Mouse (Mus musculus) heart, postnatal 0 days (tissue): Measurements from ENCODE around the gene Nav2. TPM values are rescaled to one million over a fixed set of nuclear protein-coding genes. Genes with fewer than 3 reads are reported as not detected.

Source experiments
- ATAC-seq: fragments of 200-750 bp; cut with Nextera tagmentation; 2 replicates; pipeline ENCODE4 v1.8.0; 2017; ENCODE audit warnings: low read depth, moderate number of reproducible peaks, moderate library complexity; ENCODE audit not compliant: insufficient read depth
- DNase-seq: peaks from one replicate; pipeline ENCODE4 v3.0.0-alpha.2; 2016; ENCODE audit warnings: low spot score
- H3K27ac ChIP-seq: fragments of 300-500 bp; sonication (generic); 2 replicates; pipeline ENCODE4 v1.5.1; 2014; ENCODE audit warnings: low read depth, mild to moderate bottlenecking
- H3K27me3 ChIP-seq: fragments of 300-500 bp; sonication (generic); 2 replicates; pipeline ENCODE4 v1.6.1; 2014; ENCODE audit warnings: low read length, mixed read lengths; ENCODE audit not compliant: control insufficient read depth, insufficient read depth
- H3K36me3 ChIP-seq: fragments of 300-500 bp; sonication (generic); replicated peaks from 2 replicates; pipeline ENCODE4 v1.6.1; 2014; ENCODE audit warnings: low read length, mixed read lengths; ENCODE audit not compliant: control insufficient read depth, insufficient read depth
- H3K4me1 ChIP-seq: fragments of 300-500 bp; sonication (generic); 2 replicates; pipeline ENCODE4 v1.6.1; 2014; ENCODE audit warnings: antibody characterized with exemption; ENCODE audit not compliant: control insufficient read depth, insufficient read depth
- H3K4me2 ChIP-seq: fragments of 300-500 bp; sonication (generic); 2 replicates; pipeline ENCODE4 v1.6.1; 2014; ENCODE audit warnings: low read depth, mild to moderate bottlenecking, low read length, moderate library complexity
- H3K4me3 ChIP-seq: fragments of 300-500 bp; sonication (generic); 2 replicates; pipeline ENCODE4 v1.5.1; 2014; ENCODE audit warnings: low read depth, low read length
- H3K9ac ChIP-seq: fragments of 300-500 bp; sonication (generic); replicated peaks from 2 replicates; pipeline ENCODE4 v1.6.1; 2014; ENCODE audit warnings: low read depth, low read length, mixed read lengths
- H3K9me3 ChIP-seq: fragments of 300-500 bp; sonication (generic); replicated peaks from 2 replicates; pipeline ENCODE4 v1.6.1; 2016; ENCODE audit warnings: low read length; ENCODE audit not compliant: control insufficient read depth
- CTCF ChIP-seq: IDR thresholded peaks from 2 replicates; pipeline ENCODE4 v1.5.1; 2016; ENCODE audit warnings: antibody characterized with exemption, control low read depth, low read depth
- EP300 ChIP-seq: IDR thresholded peaks from 2 replicates; pipeline ENCODE4 v1.6.1; 2016; ENCODE audit warnings: antibody characterized with exemption, low read depth
- WGBS: fragments of 180-500 bp; shearing (Covaris S2); extraction: QIAGEN DNeasy Blood & Tissue Kit; methylation state at CpG from one replicate; pipeline ENCODE4 v1.1.7; 2014; 5-methylcytosine and 5-hydroxymethylcytosine counted together
- polyA plus RNA-seq: library from polyadenylated mRNA; unstranded; fragments of >200 nt; fragmentation: Nextera tagmentation; extraction: Ambion mirVana; gene quantifications from 2 replicates; pipeline ENCODE4 v1.2.1, GENCODE M21; 2015
- total RNA-seq: library from RNA; depleted of rRNA; stranded (reverse); fragments of >200 nt; gene quantifications from 2 replicates; pipeline ENCODE4 v1.2.3, GENCODE M21; 2014; ENCODE audit warnings: low replicate concordance

Gene Nav2
- total and polyA plus RNA-seq, 2 experiments from 2014 or later: 22.8 to 77.9 TPM

GRCm38 (mm10) chr7:49521976-49522375 lies 613.5 kb downstream of the Nav2 start:
- no peaks in the 10 kb centered on the region for H3K27me3 ChIP-seq
- no peak overlapping the region for H3K27ac ChIP-seq
- peaks cover 21% of the 10 kb centered on the region for H3K4me1 ChIP-seq
- TF ChIP-seq EP300: no peak
- no peak for TF ChIP-seq CTCF
- no peak for ATAC-seq
- peak overlapping the region; percentile 46 for H3K4me3 ChIP-seq
- H3K9ac ChIP-seq: no peak overlapping the region
- no peaks in the 10 kb centered on the region for H3K9me3 ChIP-seq
- no peaks in the 10 kb centered on the region for H3K36me3 ChIP-seq
- 5% methylated on average over 9 of the region's 9 CpGs for WGBS
- peak overlapping the region; percentile 64 for H3K4me2 ChIP-seq
- DNase-seq: no peak

GRCm38 (mm10) chr7:49522411-49523114 lies 614.0 kb downstream of the Nav2 start:
- Histone ChIP-seq H3K27ac (peak overlapping the region; percentile 86), H3K9ac (peak overlapping the region; percentile 47), H3K4me2 (peak overlapping the region; percentile 64), H3K27me3 (no peaks in the 10 kb centered on the region), H3K9me3 (no peaks in the 10 kb centered on the region), H3K36me3 (no peaks in the 10 kb centered on the region), H3K4me1 (peaks cover 25% of the 10 kb centered on the region), H3K4me3 (peak overlapping the region; percentile 46)
- ATAC-seq: peak; percentile 62
- TF ChIP-seq EP300: 0 out of 2 replicates have a peak, but pooled peaks have one; percentile 22
- no peak for TF ChIP-seq CTCF
- DNase-seq: peak; percentile 63
- WGBS: under 1% methylated on average over 24 of the region's 24 CpGs

- Histone ChIP-seq H3K27ac (peak overlapping the region; percentile 86), H3K9ac (peak overlapping the region; percentile 47), H3K4me1 (peaks cover 27% of the 10 kb centered on the region), H3K36me3 (no peaks in the 10 kb centered on the region), H3K4me3 (peak overlapping the region; percentile 46), H3K4me2 (peak overlapping the region; percentile 64), H3K27me3 (no peaks in the 10 kb centered on the region), H3K9me3 (no peaks in the 10 kb centered on the region)
- TF ChIP-seq EP300 (no peak), CTCF (no peak)
- no peak for DNase-seq
- ATAC-seq: peak; percentile 74
- 19% methylated on average over 4 of the region's 4 CpGs for WGBS
Observed at GRCm38 (mm10) chr7:49523115-49523445, 614.6 kb downstream of the Nav2 start.

- H3K27ac ChIP-seq: peak overlapping the region; percentile 86
- peak overlapping the region; percentile 46 for H3K4me3 ChIP-seq
- TF ChIP-seq EP300 (no peak), CTCF (no peak)
- no peak for DNase-seq
- H3K9me3 ChIP-seq: no peaks in the 10 kb centered on the region
- H3K4me2 ChIP-seq: peak overlapping the region; percentile 64
- WGBS: 28% methylated on average over 5 of the region's 5 CpGs
- H3K4me1 ChIP-seq: peaks cover 27% of the 10 kb centered on the region
- H3K27me3 ChIP-seq: no peaks in the 10 kb centered on the region
- peak overlapping the region; percentile 47 for H3K9ac ChIP-seq
- peak; percentile 12; the same call in 1 of the 2 replicates for ATAC-seq
- no peaks in the 10 kb centered on the region for H3K36me3 ChIP-seq
Observed at GRCm38 (mm10) chr7:49523729-49524128, 615.2 kb downstream of the Nav2 start.

- Histone ChIP-seq H3K27ac (peak overlapping the region; percentile 86), H3K27me3 (no peaks in the 10 kb centered on the region), H3K4me2 (peak overlapping the region; percentile 64), H3K9ac (peak overlapping the region; percentile 41; the same call in 1 of the 2 replicates), H3K9me3 (no peaks in the 10 kb centered on the region), H3K4me1 (peaks cover 25% of the 10 kb centered on the region), H3K36me3 (no peaks in the 10 kb centered on the region), H3K4me3 (peak overlapping the region; percentile 14)
- TF ChIP-seq EP300 (no peak), CTCF (no peak)
- no peak for DNase-seq
- ATAC-seq: no peak
- 43% methylated on average over 11 of the region's 11 CpGs for WGBS
Observed at GRCm38 (mm10) chr7:49525348-49526100, 617.0 kb downstream of the Nav2 start.
